Mouse (Mus musculus): ENCODE measurements at regions not wholly inside any gene's neighbourhood (a gene's known extent, or its start where the extent isn't known, plus 50 kb on each side); places are given as distances from the start of the nearest gene placed in this dataset.

DNA sequence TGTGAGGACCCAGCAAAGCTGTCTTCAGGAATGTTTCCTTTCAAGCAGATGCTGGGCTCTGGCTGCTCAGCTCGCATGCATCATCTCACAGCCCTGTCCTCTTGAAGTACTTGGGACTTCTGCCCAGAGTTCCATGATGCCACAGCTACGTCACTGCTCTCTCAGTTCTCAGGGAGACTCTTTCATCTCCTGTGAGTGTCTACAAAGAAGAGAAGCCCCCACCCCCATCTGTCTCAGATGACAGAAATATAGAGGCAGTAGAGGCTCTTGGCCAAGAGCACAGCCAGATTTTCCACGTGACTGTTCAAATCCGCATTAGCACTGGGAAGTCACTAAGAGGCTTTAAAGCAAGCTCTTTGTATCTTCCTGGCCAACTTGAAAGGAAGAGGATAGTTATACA is 262.1 kb upstream of the Msx2 start:
- 73% methylated on average over 4 of the region's 4 CpGs for WGBS
- no peak for TF ChIP-seq CTCF (IDR thresholded peaks at IDR 0.05; ENCODE audit: control insufficient read depth, insufficient read depth, low read length)
- no peak for TF ChIP-seq POLR2A (IDR thresholded peaks at IDR 0.05; ENCODE audit: borderline replicate concordance, control insufficient read depth, low read depth, low read length)
- Histone ChIP-seq H3K27ac (ENCODE audit: control insufficient read depth, insufficient read depth, low read depth, low read length, poor library complexity) (no peak overlapping the region), H3K4me1 (ENCODE audit: control insufficient read depth, insufficient read depth, low read length) (no peaks in the 10 kb centered on the region), H3K4me3 (replicated peaks; ENCODE audit: control insufficient read depth, low read depth, low read length) (no peak overlapping the region)

- TF ChIP-seq POLR2A (IDR thresholded peaks at IDR 0.05; ENCODE audit: borderline replicate concordance, control insufficient read depth, low read depth, low read length) (no peak), CTCF (IDR thresholded peaks at IDR 0.05; ENCODE audit: control insufficient read depth, insufficient read depth, low read length) (no peak)
- WGBS: 69% methylated on average over 10 of the region's 10 CpGs
- no peaks in the 10 kb centered on the region for H3K4me1 ChIP-seq (ENCODE audit: control insufficient read depth, insufficient read depth, low read length)
- H3K4me3 ChIP-seq (replicated peaks; ENCODE audit: control insufficient read depth, low read depth, low read length): no peak overlapping the region
- no peak overlapping the region for H3K27ac ChIP-seq (ENCODE audit: control insufficient read depth, insufficient read depth, low read depth, low read length, poor library complexity)
Measured at GRCm38 (mm10) chr13:53730259-53730902, 257.5 kb upstream of the Msx2 start.

DNA sequence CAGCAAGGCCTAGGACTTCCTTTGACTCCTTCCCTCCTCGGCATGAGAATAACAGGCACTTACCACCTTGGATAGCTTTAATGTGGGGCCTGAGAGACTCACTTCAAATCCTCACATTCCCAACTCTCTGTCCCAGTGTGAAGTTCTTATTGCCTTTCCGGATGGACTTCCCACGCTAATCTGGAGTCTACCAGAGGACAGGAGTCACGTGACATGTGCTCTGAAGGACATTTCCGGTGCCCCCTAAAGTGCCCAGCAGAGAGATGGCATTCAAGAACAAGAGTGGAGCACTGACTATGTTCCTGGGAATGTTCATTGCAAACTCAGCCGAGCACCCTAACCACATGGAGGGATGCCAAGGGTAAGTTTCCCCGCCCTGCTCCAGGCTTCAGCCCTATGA is 257.0 kb upstream of the Msx2 start:
- Histone ChIP-seq H3K4me3 (replicated peaks; ENCODE audit: control insufficient read depth, low read depth, low read length) (no peak overlapping the region), H3K27ac (ENCODE audit: control insufficient read depth, insufficient read depth, low read depth, low read length, poor library complexity) (no peak overlapping the region), H3K4me1 (ENCODE audit: control insufficient read depth, insufficient read depth, low read length) (no peaks in the 10 kb centered on the region)
- 79% methylated on average over 7 of the region's 7 CpGs for WGBS
- TF ChIP-seq CTCF (IDR thresholded peaks at IDR 0.05; ENCODE audit: control insufficient read depth, insufficient read depth, low read length) (no peak), POLR2A (IDR thresholded peaks at IDR 0.05; ENCODE audit: borderline replicate concordance, control insufficient read depth, low read depth, low read length) (no peak)

DNA sequence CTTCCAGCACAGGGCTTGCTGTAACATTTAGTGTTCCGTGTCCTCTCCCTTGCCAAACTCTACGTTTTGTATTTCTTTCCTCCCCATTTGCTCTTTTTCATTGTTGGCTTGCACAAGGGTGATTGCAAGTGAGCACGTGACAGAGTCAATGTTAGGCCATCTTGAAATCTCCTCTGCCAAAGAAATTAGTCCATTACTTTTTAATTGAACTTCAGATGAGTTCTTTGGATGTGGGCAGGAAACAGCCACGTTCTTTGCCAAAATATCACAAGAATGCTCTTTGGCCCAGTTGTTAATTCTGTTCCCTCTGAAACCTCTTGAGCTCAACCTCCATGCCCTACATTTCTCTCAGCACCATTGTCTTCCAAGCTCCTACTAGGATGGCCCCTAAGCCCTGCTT is 253.2 kb upstream of the Msx2 start:
- WGBS: 72% methylated on average over 4 of the region's 4 CpGs
- no peak for TF ChIP-seq POLR2A (IDR thresholded peaks at IDR 0.05; ENCODE audit: borderline replicate concordance, control insufficient read depth, low read depth, low read length)
- no peak for TF ChIP-seq CTCF (IDR thresholded peaks at IDR 0.05; ENCODE audit: control insufficient read depth, insufficient read depth, low read length)
- Histone ChIP-seq H3K4me3 (replicated peaks; ENCODE audit: control insufficient read depth, low read depth, low read length) (no peak overlapping the region), H3K4me1 (ENCODE audit: control insufficient read depth, insufficient read depth, low read length) (no peaks in the 10 kb centered on the region), H3K27ac (ENCODE audit: control insufficient read depth, insufficient read depth, low read depth, low read length, poor library complexity) (no peak overlapping the region)

- no peak overlapping the region for H3K27ac ChIP-seq (ENCODE audit: control insufficient read depth, insufficient read depth, low read depth, low read length, poor library complexity)
- no peaks in the 10 kb centered on the region for H3K4me1 ChIP-seq (ENCODE audit: control insufficient read depth, insufficient read depth, low read length)
- no peak overlapping the region for H3K4me3 ChIP-seq (replicated peaks; ENCODE audit: control insufficient read depth, low read depth, low read length)
- WGBS: 69% methylated on average over 6 of the region's 6 CpGs
- TF ChIP-seq CTCF (IDR thresholded peaks at IDR 0.05; ENCODE audit: control insufficient read depth, insufficient read depth, low read length) (no peak), POLR2A (IDR thresholded peaks at IDR 0.05; ENCODE audit: borderline replicate concordance, control insufficient read depth, low read depth, low read length) (no peak)
Measured at GRCm38 (mm10) chr13:53722881-53723280, 250.0 kb upstream of the Msx2 start.

DNA sequence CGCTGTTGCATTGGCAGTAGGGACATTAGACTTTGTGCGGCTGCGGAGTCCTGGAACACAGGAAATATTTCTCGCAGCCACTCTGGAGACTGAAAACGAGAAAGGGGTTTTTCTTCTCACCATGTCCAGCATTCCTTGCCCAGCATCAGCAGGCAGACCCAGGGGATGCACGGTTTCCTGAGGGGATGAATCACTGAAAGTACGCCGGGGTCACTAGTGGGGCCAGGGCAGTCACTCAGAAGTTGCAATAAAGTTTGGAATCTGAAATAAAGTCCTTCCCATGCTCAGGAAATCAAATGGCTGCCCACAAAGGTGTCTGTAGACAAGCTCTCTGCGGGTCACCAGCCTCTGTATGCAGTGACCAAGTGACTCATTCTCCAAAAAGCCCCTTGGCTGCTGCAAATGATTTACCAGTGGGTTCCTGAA is 248.2 kb upstream of the Msx2 start:
- TF ChIP-seq POLR2A (IDR thresholded peaks at IDR 0.05; ENCODE audit: borderline replicate concordance, control insufficient read depth, low read depth, low read length): no peak
- no peak for TF ChIP-seq CTCF (IDR thresholded peaks at IDR 0.05; ENCODE audit: control insufficient read depth, insufficient read depth, low read length)
- no peaks in the 10 kb centered on the region for H3K4me1 ChIP-seq (ENCODE audit: control insufficient read depth, insufficient read depth, low read length)
- no peak overlapping the region for H3K27ac ChIP-seq (ENCODE audit: control insufficient read depth, insufficient read depth, low read depth, low read length, poor library complexity)
- H3K4me3 ChIP-seq (replicated peaks; ENCODE audit: control insufficient read depth, low read depth, low read length): no peak overlapping the region
- 64% methylated on average over 9 of the region's 9 CpGs for WGBS

DNA sequence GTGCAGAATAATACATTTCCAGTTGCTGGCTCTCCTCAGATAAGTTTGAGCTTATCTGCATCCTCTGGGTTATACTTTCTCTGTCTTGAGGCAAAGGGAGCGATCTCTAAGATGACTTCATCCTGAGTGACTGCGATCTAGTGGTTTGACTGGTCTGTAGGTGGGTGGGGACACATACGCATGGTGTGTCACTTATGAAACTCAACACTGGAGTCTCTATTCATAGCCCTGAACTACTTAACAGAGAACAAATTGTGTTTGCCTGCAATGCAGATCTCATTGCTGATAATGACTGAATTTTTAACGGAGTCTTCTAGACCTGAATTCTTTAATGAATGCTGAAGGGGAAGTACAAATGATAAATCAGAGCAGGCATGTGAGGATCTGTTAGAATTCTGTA is 244.7 kb upstream of the Msx2 start:
- Histone ChIP-seq H3K27ac (ENCODE audit: control insufficient read depth, insufficient read depth, low read depth, low read length, poor library complexity) (no peak overlapping the region), H3K4me3 (replicated peaks; ENCODE audit: control insufficient read depth, low read depth, low read length) (no peak overlapping the region), H3K4me1 (ENCODE audit: control insufficient read depth, insufficient read depth, low read length) (no peaks in the 10 kb centered on the region)
- 79% methylated on average over 4 of the region's 4 CpGs for WGBS
- TF ChIP-seq CTCF (IDR thresholded peaks at IDR 0.05; ENCODE audit: control insufficient read depth, insufficient read depth, low read length): no peak
- no peak for TF ChIP-seq POLR2A (IDR thresholded peaks at IDR 0.05; ENCODE audit: borderline replicate concordance, control insufficient read depth, low read depth, low read length)

GRCm38 (mm10) chr13:53717086-53717485 is 244.2 kb upstream of the Msx2 start:
- 74% methylated on average over 2 of the region's 2 CpGs for WGBS
- no peaks in the 10 kb centered on the region for H3K4me1 ChIP-seq (ENCODE audit: control insufficient read depth, insufficient read depth, low read length)
- TF ChIP-seq POLR2A (IDR thresholded peaks at IDR 0.05; ENCODE audit: borderline replicate concordance, control insufficient read depth, low read depth, low read length) (no peak), CTCF (IDR thresholded peaks at IDR 0.05; ENCODE audit: control insufficient read depth, insufficient read depth, low read length) (no peak)

DNA sequence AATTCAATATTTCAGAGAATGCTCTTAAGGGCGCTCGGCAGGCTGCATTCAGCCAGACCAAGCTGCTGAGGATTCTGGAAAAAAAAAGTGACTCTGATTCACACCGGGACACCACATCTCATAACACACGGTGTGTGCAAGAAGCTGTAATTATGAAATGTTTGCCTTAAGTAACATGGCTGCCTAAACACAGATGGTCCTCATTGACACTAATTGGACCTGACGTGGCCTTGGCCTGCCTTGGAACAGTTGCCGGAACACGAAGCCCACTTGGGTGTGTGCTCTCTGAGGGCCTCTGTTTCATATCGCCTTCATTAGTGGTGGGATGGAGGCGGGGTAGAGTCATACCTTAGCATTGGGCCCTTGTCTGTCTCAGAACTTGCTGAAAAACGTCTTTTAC is 236.2 kb upstream of the Msx2 start:
- no peak overlapping the region for H3K4me3 ChIP-seq (replicated peaks; ENCODE audit: control insufficient read depth, low read depth, low read length)
- no peak for TF ChIP-seq CTCF (IDR thresholded peaks at IDR 0.05; ENCODE audit: control insufficient read depth, insufficient read depth, low read length)
- no peak for TF ChIP-seq POLR2A (IDR thresholded peaks at IDR 0.05; ENCODE audit: borderline replicate concordance, control insufficient read depth, low read depth, low read length)
- no peak overlapping the region for H3K27ac ChIP-seq (ENCODE audit: control insufficient read depth, insufficient read depth, low read depth, low read length, poor library complexity)
- 80% methylated on average over 10 of the region's 10 CpGs for WGBS
- no peaks in the 10 kb centered on the region for H3K4me1 ChIP-seq (ENCODE audit: control insufficient read depth, insufficient read depth, low read length)

More at GRCm38 (mm10) chr13:53717086-53717485, 244.2 kb upstream of the Msx2 start:
- Histone ChIP-seq H3K27ac (ENCODE audit: control insufficient read depth, insufficient read depth, low read depth, low read length, poor library complexity) (no peak overlapping the region), H3K4me3 (replicated peaks; ENCODE audit: control insufficient read depth, low read depth, low read length) (no peak overlapping the region)
